Mouse (Mus musculus): Measurements from ENCODE around the gene Ttc28.

GRCm38 (mm10) chr5:111017319-111017718, 137.7 kb downstream of the Ttc28 start:
- no peak for TF ChIP-seq CTCF (IDR thresholded peaks at IDR 0.05; ENCODE audit: low read depth)
- TF ChIP-seq EP300 (IDR thresholded peaks at IDR 0.05; ENCODE audit: low read depth): no peak
